Mouse (Mus musculus): ENCODE measurements around the gene Hcn2.

Gene Hcn2

GRCm38 (mm10) chr10:79716254-79716987, at the start of gene Hcn2:
Gene Hcn2 (plus strand): TSS chr10:79716634.
- no peak for DNase-seq (ENCODE audit: low read depth, low spot score)

- no peak for DNase-seq (ENCODE audit: low read depth, low spot score)
Measured at GRCm38 (mm10) chr10:79668076-79668475, 48.4 kb upstream of the Hcn2 start.

- DNase-seq (ENCODE audit: low read depth, low spot score), result peak; percentile 90
Measured at GRCm38 (mm10) chr10:79668771-79669575, 47.5 kb upstream of the Hcn2 start, which contains the start of gene Tpgs1. Gene Tpgs1 (plus strand): TSS chr10:79669369.

- peak; percentile 83 for DNase-seq (ENCODE audit: low read depth, low spot score)
Measured at GRCm38 (mm10) chr10:79669576-79670057, 46.8 kb upstream of the Hcn2 start.

- no peak for DNase-seq (ENCODE audit: low read depth, low spot score)
Measured at GRCm38 (mm10) chr10:79670071-79670888, 46.2 kb upstream of the Hcn2 start.

GRCm38 (mm10) chr10:79671396-79672087, 44.9 kb upstream of the Hcn2 start:
- peak; percentile 39 for DNase-seq (ENCODE audit: low read depth, low spot score)

- no peak for DNase-seq (ENCODE audit: low read depth, low spot score)
Measured at GRCm38 (mm10) chr10:79672088-79672455, 44.4 kb upstream of the Hcn2 start.

GRCm38 (mm10) chr10:79673054-79673453, 43.4 kb upstream of the Hcn2 start:
- DNase-seq (ENCODE audit: low read depth, low spot score), result no peak

- DNase-seq (ENCODE audit: low read depth, low spot score), result no peak
Measured at GRCm38 (mm10) chr10:79675346-79676035, 40.9 kb upstream of the Hcn2 start.

GRCm38 (mm10) chr10:79680606-79681495, 35.6 kb upstream of the Hcn2 start:
- DNase-seq (ENCODE audit: low read depth, low spot score), result no peak

- peak; percentile 100 for DNase-seq (ENCODE audit: low read depth, low spot score)
Measured at GRCm38 (mm10) chr10:79681591-79682245, 34.7 kb upstream of the Hcn2 start, which contains the start of gene Cdc34. Gene Cdc34 (plus strand): TSS chr10:79682195.

GRCm38 (mm10) chr10:79682551-79682915, 33.9 kb upstream of the Hcn2 start:
- DNase-seq (ENCODE audit: low read depth, low spot score), result no peak

GRCm38 (mm10) chr10:79682916-79683582, 33.4 kb upstream of the Hcn2 start:
- peak; percentile 71 for DNase-seq (ENCODE audit: low read depth, low spot score)

- DNase-seq (ENCODE audit: low read depth, low spot score), result no peak
Measured at GRCm38 (mm10) chr10:79683726-79684640, 32.5 kb upstream of the Hcn2 start.

GRCm38 (mm10) chr10:79684770-79685600, 31.4 kb upstream of the Hcn2 start:
- no peak for DNase-seq (ENCODE audit: low read depth, low spot score)

- DNase-seq (ENCODE audit: low read depth, low spot score), result no peak
Measured at GRCm38 (mm10) chr10:79686219-79686618, 30.2 kb upstream of the Hcn2 start.

Measured in mesoderm, embryonic 11.5 days (tissue).